Mouse (Mus musculus): ENCODE results near the gene Dnaja3. TPM values are rescaled to one million over a fixed set of nuclear protein-coding genes. Genes with fewer than 3 reads are reported as not detected.
A peak's percentile ranks its signal among the peaks of the same experiment; 100 is the strongest.

Gene Dnaja3
- polyA plus RNA-seq, 1 experiment from 2014 or later: 65.5 TPM

GRCm38 (mm10) chr16:4633661-4634060 lies 6.1 kb upstream of the Dnaja3 start:
- no peaks in the 10 kb centered on the region for H3K4me1 ChIP-seq
- ATAC-seq (replicated peaks): no peak
- H3K36me3 ChIP-seq (replicated peaks): peaks cover 2% of the 10 kb centered on the region; the same call in 1 of the 2 replicates
- H3K27ac ChIP-seq: no peak overlapping the region
- WGBS: 86% methylated on average over 3 of the region's 3 CpGs
- H3K4me2 ChIP-seq: no peak overlapping the region
- H3K9me3 ChIP-seq: no peaks in the 10 kb centered on the region
- H3K4me3 ChIP-seq: no peak overlapping the region
- no peak overlapping the region for H3K9ac ChIP-seq
- no peaks in the 10 kb centered on the region for H3K27me3 ChIP-seq (replicated peaks)

- no peaks in the 10 kb centered on the region for H3K27me3 ChIP-seq (replicated peaks)
- peaks cover 4% of the 10 kb centered on the region; the same call in 1 of the 2 replicates for H3K4me1 ChIP-seq
- no peaks in the 10 kb centered on the region for H3K9me3 ChIP-seq
- ATAC-seq (replicated peaks): no peak
- no peak overlapping the region for H3K27ac ChIP-seq
- 87% methylated on average over 9 of the region's 9 CpGs for WGBS
- H3K9ac ChIP-seq: no peak overlapping the region
- no peaks in the 10 kb centered on the region; the same call in 1 of the 2 replicates for H3K36me3 ChIP-seq (replicated peaks)
- no peak overlapping the region for H3K4me2 ChIP-seq
- no peak overlapping the region for H3K4me3 ChIP-seq
Observed at GRCm38 (mm10) chr16:4634681-4635080, 5.1 kb upstream of the Dnaja3 start.

GRCm38 (mm10) chr16:4635760-4636159 lies 4.0 kb upstream of the Dnaja3 start:
- Histone ChIP-seq H3K4me2 (no peak overlapping the region), H3K27ac (no peak overlapping the region), H3K27me3 (replicated peaks) (no peaks in the 10 kb centered on the region), H3K9ac (no peak overlapping the region), H3K36me3 (replicated peaks) (no peaks in the 10 kb centered on the region; the same call in 1 of the 2 replicates), H3K4me3 (no peak overlapping the region), H3K4me1 (peaks cover 12% of the 10 kb centered on the region), H3K9me3 (no peaks in the 10 kb centered on the region)
- WGBS: 73% methylated on average over 4 of the region's 4 CpGs
- ATAC-seq (replicated peaks): no peak

GRCm38 (mm10) chr16:4638891-4639390 lies 848 bp upstream of the Dnaja3 start:
- no peak overlapping the region for H3K4me3 ChIP-seq
- no peak overlapping the region for H3K4me2 ChIP-seq
- no peak overlapping the region for H3K9ac ChIP-seq
- H3K9me3 ChIP-seq: no peaks in the 10 kb centered on the region
- no peaks in the 10 kb centered on the region; the same call in 1 of the 2 replicates for H3K36me3 ChIP-seq (replicated peaks)
- no peak overlapping the region for H3K27ac ChIP-seq
- WGBS: 94% methylated on average over 3 of the region's 3 CpGs
- ATAC-seq (replicated peaks): no peak
- H3K27me3 ChIP-seq (replicated peaks): no peaks in the 10 kb centered on the region
- peaks cover 28% of the 10 kb centered on the region for H3K4me1 ChIP-seq

GRCm38 (mm10) chr16:4640267-4641005 lies 647 bp downstream of the Dnaja3 start:
- Histone ChIP-seq H3K9me3 (no peaks in the 10 kb centered on the region), H3K4me2 (peak overlapping the region; percentile 61), H3K27me3 (replicated peaks) (no peaks in the 10 kb centered on the region), H3K4me3 (peak overlapping the region; percentile 43), H3K36me3 (replicated peaks) (no peaks in the 10 kb centered on the region; the same call in 1 of the 2 replicates), H3K9ac (peak overlapping the region; percentile 27; the same call in 1 of the 2 replicates), H3K27ac (no peak overlapping the region), H3K4me1 (peaks cover 28% of the 10 kb centered on the region)
- ATAC-seq (replicated peaks): peak; percentile 38
- 13% methylated on average over 17 of the region's 17 CpGs for WGBS

GRCm38 (mm10) chr16:4641119-4641838 lies 1.5 kb downstream of the Dnaja3 start:
- Histone ChIP-seq H3K36me3 (replicated peaks) (no peaks in the 10 kb centered on the region; the same call in 1 of the 2 replicates), H3K4me3 (no peak overlapping the region), H3K4me1 (peaks cover 28% of the 10 kb centered on the region), H3K4me2 (peak overlapping the region; percentile 61), H3K27me3 (replicated peaks) (no peaks in the 10 kb centered on the region), H3K9me3 (no peaks in the 10 kb centered on the region), H3K9ac (no peak overlapping the region), H3K27ac (no peak overlapping the region)
- no peak for ATAC-seq (replicated peaks)
- 57% methylated on average over 3 of the region's 3 CpGs for WGBS

- 42% methylated on average over 13 of the region's 13 CpGs for WGBS
- H3K9me3 ChIP-seq: no peaks in the 10 kb centered on the region
- H3K27ac ChIP-seq: peak overlapping the region; percentile 14; the same call in 1 of the 2 replicates
- no peaks in the 10 kb centered on the region; the same call in 1 of the 2 replicates for H3K36me3 ChIP-seq (replicated peaks)
- no peak overlapping the region for H3K4me2 ChIP-seq
- no peak for ATAC-seq (replicated peaks)
- H3K9ac ChIP-seq: no peak overlapping the region
- H3K4me1 ChIP-seq: peaks cover 28% of the 10 kb centered on the region
- no peak overlapping the region for H3K4me3 ChIP-seq
- no peaks in the 10 kb centered on the region for H3K27me3 ChIP-seq (replicated peaks)
Observed at GRCm38 (mm10) chr16:4642190-4642589, 2.4 kb downstream of the Dnaja3 start.

GRCm38 (mm10) chr16:4642937-4643336 lies 3.1 kb downstream of the Dnaja3 start:
- no peak for ATAC-seq (replicated peaks)
- Histone ChIP-seq H3K27ac (no peak overlapping the region), H3K27me3 (replicated peaks) (no peaks in the 10 kb centered on the region), H3K9me3 (no peaks in the 10 kb centered on the region), H3K36me3 (replicated peaks) (no peaks in the 10 kb centered on the region), H3K9ac (no peak overlapping the region), H3K4me2 (no peak overlapping the region), H3K4me3 (no peak overlapping the region), H3K4me1 (peaks cover 28% of the 10 kb centered on the region)
- WGBS: 90% methylated on average over 6 of the region's 6 CpGs

- Histone ChIP-seq H3K9ac (no peak overlapping the region), H3K36me3 (replicated peaks) (no peaks in the 10 kb centered on the region), H3K4me2 (no peak overlapping the region), H3K27me3 (replicated peaks) (no peaks in the 10 kb centered on the region), H3K4me1 (peaks cover 28% of the 10 kb centered on the region), H3K4me3 (no peak overlapping the region), H3K27ac (no peak overlapping the region), H3K9me3 (no peaks in the 10 kb centered on the region)
- WGBS: 63% methylated on average over 11 of the region's 11 CpGs
- ATAC-seq (replicated peaks): peak; percentile 51; the same call in 1 of the 2 replicates
Observed at GRCm38 (mm10) chr16:4643670-4644419, 4.1 kb downstream of the Dnaja3 start.

- no peaks in the 10 kb centered on the region for H3K27me3 ChIP-seq (replicated peaks)
- WGBS: 82% methylated on average over 4 of the region's 4 CpGs
- no peaks in the 10 kb centered on the region for H3K36me3 ChIP-seq (replicated peaks)
- H3K4me2 ChIP-seq: no peak overlapping the region
- H3K4me1 ChIP-seq: peaks cover 17% of the 10 kb centered on the region
- no peak overlapping the region for H3K4me3 ChIP-seq
- H3K9ac ChIP-seq: no peak overlapping the region
- no peak overlapping the region for H3K27ac ChIP-seq
- no peak for ATAC-seq (replicated peaks)
- H3K9me3 ChIP-seq: no peaks in the 10 kb centered on the region
Observed at GRCm38 (mm10) chr16:4645867-4646266, 6.1 kb downstream of the Dnaja3 start.

GRCm38 (mm10) chr16:4646831-4647230 lies 7.0 kb downstream of the Dnaja3 start:
- no peak overlapping the region for H3K27ac ChIP-seq
- no peak for ATAC-seq (replicated peaks)
- no peak overlapping the region for H3K9ac ChIP-seq
- no peak overlapping the region for H3K4me2 ChIP-seq
- H3K27me3 ChIP-seq (replicated peaks): no peaks in the 10 kb centered on the region
- H3K9me3 ChIP-seq: no peaks in the 10 kb centered on the region
- H3K4me3 ChIP-seq: no peak overlapping the region
- H3K4me1 ChIP-seq: peaks cover 16% of the 10 kb centered on the region
- no peaks in the 10 kb centered on the region for H3K36me3 ChIP-seq (replicated peaks)
- 75% methylated on average over 4 of the region's 4 CpGs for WGBS

- no peaks in the 10 kb centered on the region for H3K9me3 ChIP-seq
- H3K36me3 ChIP-seq (replicated peaks): peaks cover 4% of the 10 kb centered on the region; the same call in 1 of the 2 replicates
- 77% methylated on average over 13 of the region's 13 CpGs for WGBS
- ATAC-seq (replicated peaks): no peak
- H3K27ac ChIP-seq: no peak overlapping the region
- H3K4me2 ChIP-seq: no peak overlapping the region
- H3K9ac ChIP-seq: no peak overlapping the region
- H3K4me1 ChIP-seq: peaks cover 11% of the 10 kb centered on the region
- H3K27me3 ChIP-seq (replicated peaks): no peaks in the 10 kb centered on the region
- no peak overlapping the region for H3K4me3 ChIP-seq
Observed at GRCm38 (mm10) chr16:4647651-4648141, 7.9 kb downstream of the Dnaja3 start.
